In genomic region chr12:11615237-11615636, GRCm38 (mm10) we compare ENCODE assay signal across 18 mouse cellular contexts.
"Had no signal": no experiment of that assay in that cellular context is flagged by ENCODE, and none has a peak within 500 bp of the region (broad histone marks: within the 10 kb centered on the region; RNA-seq: fewer than 3 reads in every experiment).

No protein-coding gene starts in this region.

- H3K27me3 ChIP-seq: kidney, embryonic 15.5 days; limb, embryonic 13.5 days; liver, embryonic 12.5 days; liver, embryonic 15.5 days; lung, embryonic 15.5 days; megakaryocyte, embryonic 14.5 days; midbrain, embryonic 13.5 days had no signal

- ATAC-seq: liver, embryonic 12.5 days; midbrain, embryonic 13.5 days had no signal

- H3K4me1 ChIP-seq: kidney, embryonic 15.5 days; limb, embryonic 10.5 days; limb, embryonic 13.5 days; liver, embryonic 12.5 days; liver, embryonic 15.5 days; lung, embryonic 15.5 days; megakaryocyte, embryonic 14.5 days; midbrain, embryonic 10.5 days; midbrain, embryonic 13.5 days had no signal

- H3K9ac ChIP-seq: kidney, embryonic 15.5 days; limb, embryonic 13.5 days; liver, embryonic 12.5 days; liver, embryonic 15.5 days; lung, embryonic 15.5 days; midbrain, embryonic 13.5 days had no signal

- H3K36me3 ChIP-seq: kidney, embryonic 15.5 days; limb, embryonic 10.5 days; limb, embryonic 13.5 days; liver, embryonic 12.5 days; liver, embryonic 15.5 days; lung, embryonic 15.5 days; midbrain, embryonic 10.5 days; midbrain, embryonic 13.5 days had no signal

- DNase-seq: kidney, adult 8-10 months; kidney, postnatal 10 days; kidney, postnatal 36 days; liver; lung, adult 18-20 months; lung, postnatal 10 days; lung, postnatal 36 days; thymus, adult 18-20 months; thymus, postnatal 4 days had no signal

- H3K4me2 ChIP-seq: kidney, embryonic 15.5 days; limb, embryonic 13.5 days; liver, embryonic 12.5 days; liver, embryonic 15.5 days; lung, embryonic 15.5 days; midbrain, embryonic 13.5 days had no signal

- H3K9me3 ChIP-seq: kidney, embryonic 15.5 days; limb, embryonic 10.5 days; limb, embryonic 13.5 days; liver, embryonic 12.5 days; liver, embryonic 15.5 days; lung, embryonic 15.5 days; midbrain, embryonic 10.5 days; midbrain, embryonic 13.5 days had no signal

- H3K4me3 ChIP-seq: kidney, embryonic 15.5 days; limb, embryonic 10.5 days; limb, embryonic 13.5 days; liver, embryonic 12.5 days; liver, embryonic 15.5 days; lung, embryonic 15.5 days; megakaryocyte, embryonic 14.5 days; midbrain, embryonic 10.5 days; midbrain, embryonic 13.5 days had no signal

- H3K27ac ChIP-seq: kidney, embryonic 15.5 days; limb, embryonic 10.5 days; limb, embryonic 13.5 days; liver, embryonic 12.5 days; liver, embryonic 15.5 days; lung, embryonic 15.5 days; midbrain, embryonic 10.5 days; midbrain, embryonic 13.5 days had no signal
